8 mouse cellular contexts compared by ENCODE assay signal in the genomic region with DNA sequence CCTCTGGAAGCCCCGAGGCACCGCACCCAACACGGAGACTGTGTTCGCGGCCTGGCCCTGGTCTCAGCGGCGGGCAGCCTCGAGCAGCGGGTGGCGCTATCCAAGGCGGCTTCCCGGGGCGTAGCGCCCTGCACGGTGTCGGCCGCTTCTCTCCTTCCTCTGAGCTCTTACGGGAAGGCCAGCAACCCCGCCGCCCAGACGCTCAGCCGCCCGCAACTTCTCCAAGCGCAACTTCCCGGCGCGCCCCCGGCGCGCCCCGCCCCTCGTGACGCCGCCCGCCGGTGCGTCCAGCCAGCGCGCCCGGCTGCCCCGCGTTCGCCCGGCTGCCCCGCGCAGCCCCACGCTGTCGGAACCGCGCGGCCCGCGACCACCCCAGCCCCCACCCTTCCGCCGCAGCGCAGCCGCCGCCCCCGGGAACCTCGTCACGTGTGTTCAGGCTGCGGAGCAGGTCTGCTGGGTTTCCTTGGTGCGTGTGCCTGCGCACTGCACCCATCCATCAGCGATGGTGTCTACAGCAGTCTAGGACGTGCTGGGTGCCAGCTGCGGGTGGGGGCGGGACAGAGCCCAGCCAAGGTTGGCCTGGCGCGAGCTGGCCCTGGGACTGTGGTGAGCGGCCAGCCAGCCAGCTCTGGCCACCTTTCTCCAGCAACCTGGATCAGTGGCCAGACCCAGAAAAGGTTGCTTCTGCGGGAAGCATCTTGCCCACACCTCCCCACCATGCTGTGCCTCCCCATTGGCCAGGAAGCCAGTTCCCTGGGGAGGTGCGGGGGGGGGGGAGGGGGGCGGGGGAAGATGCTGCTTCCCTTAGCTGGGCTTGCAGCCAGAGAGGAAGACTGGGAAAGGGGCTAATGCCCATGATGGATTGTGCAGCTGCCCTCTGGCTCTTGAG. TPM values are rescaled to one million over a fixed set of nuclear protein-coding genes. Genes with fewer than 3 reads are reported as not detected.
DNase-seq lines count a peak whose midpoint lies in the region; ATAC-seq and TF ChIP-seq lines count a peak whose summit lies in the region.

A gene (minus strand): TSS at position 212 of the 889 bp plus-strand sequence.
A gene (plus strand): TSS at position 264 of the 889 bp plus-strand sequence.

- DNase-seq in adrenal gland, adult (ENCODE audit: inconsistent age in 2 of 2, low spot score in 1 of 2), result peak; percentile 51 to 81
- DNase-seq in cerebellum, adult 2 months, result peak; percentile 45 to 56
- peak; percentile 42 for DNase-seq in forelimb bud, embryonic 11.5 days (ENCODE audit: low read depth, low spot score)
- peak; percentile 66 for DNase-seq in heart, postnatal 4 days
- peak; percentile 61 for DNase-seq in layer of hippocampus, adult 9-11 months
- DNase-seq in lung, embryonic 14.5 days, result peak; percentile 87
- no peak for DNase-seq in thymus, postnatal 0 days (ENCODE audit: low spot score)

- peak; percentile 83 for ATAC-seq in lung, embryonic 14.5 days (ENCODE audit: insufficient read depth)
- ATAC-seq in neutrophil, adult 5-6 weeks (ENCODE audit: extremely low read depth, insufficient number of reproducible peaks, low FRiP score, poor library complexity, severe bottlenecking), result peak; percentile 64

- peak within 1 kb of the TSS; percentile 54 for H3K9ac ChIP-seq in lung, embryonic 14.5 days

- no peaks in the 10 kb centered on the region for H3K9me3 ChIP-seq in lung, embryonic 14.5 days (ENCODE audit: low read depth, low read length)

- peaks cover 6% of the 10 kb centered on the region for H3K4me1 ChIP-seq in cerebellum, adult 2 months (ENCODE audit: control insufficient read depth, insufficient read depth, low read length)
- H3K4me1 ChIP-seq in lung, embryonic 14.5 days (ENCODE audit: insufficient read depth), result peaks cover 16% of the 10 kb centered on the region

- no peak for TF ChIP-seq CTCF in cerebellum, adult 2 months (IDR thresholded peaks at IDR 0.05; ENCODE audit: borderline replicate concordance, insufficient read depth, low read depth, low read length)
- no peak for TF ChIP-seq CTCF in lung, embryonic 14.5 days (IDR thresholded peaks at IDR 0.05; ENCODE audit: low read depth)

- H3K4me2 ChIP-seq in lung, embryonic 14.5 days, result peak within 1 kb of the TSS; percentile 97

- peak within 1 kb of the TSS; percentile 87 for H3K4me3 ChIP-seq in cerebellum, adult 2 months (replicated peaks; ENCODE audit: insufficient read depth, low read depth, low read length)
- H3K4me3 ChIP-seq in lung, embryonic 14.5 days (ENCODE audit: low read depth, low read length), result peak within 1 kb of the TSS; percentile 62

- no peaks in the 10 kb centered on the region for H3K27me3 ChIP-seq in cerebellum, adult 2 months (ENCODE audit: control insufficient read depth, insufficient read depth, low read length)
- peaks cover 11% of the 10 kb centered on the region; the same call in 1 of the 2 replicates for H3K27me3 ChIP-seq in lung, embryonic 14.5 days (ENCODE audit: insufficient read depth, low read length)

- H3K27ac ChIP-seq in cerebellum, adult 2 months (ENCODE audit: insufficient read depth, low read length), result no peak within 1 kb of the TSS
- peak within 1 kb of the TSS; percentile 46; the same call in 1 of the 2 replicates for H3K27ac ChIP-seq in lung, embryonic 14.5 days (ENCODE audit: low read depth)

- WGBS in cerebellum, adult 2 months, result under 1% methylated on average over 73 of the region's 74 CpGs
- under 1% methylated on average over 38 of the region's 74 CpGs for WGBS in lung, embryonic 14.5 days

- no peak for TF ChIP-seq POLR2A in cerebellum, adult 2 months (IDR thresholded peaks at IDR 0.05; ENCODE audit: borderline replicate concordance, insufficient read depth, low read length)

- no peaks in the 10 kb centered on the region for H3K36me3 ChIP-seq in lung, embryonic 14.5 days (ENCODE audit: insufficient read depth)

RNA-seq across cellular contexts. Expression of the first gene that starts in this region (rescaled TPM):
- 4.1 TPM in 2 replicates for polyA plus RNA-seq in cerebellum, adult 2 months (2012; rRNA removed)
- 10 to 100 TPM; 25.1 to 25.9 TPM for total RNA-seq in heart, postnatal 4 days (2021)
- polyA plus RNA-seq in lung, embryonic 14.5 days (2014; fragmentation: Nextera tagmentation; extraction: Ambion mirVana), result 2.1 and 3.0 TPM in 2 replicates
- 50.3 and 56.3 TPM in 2 replicates for total RNA-seq in neutrophil, adult 5-6 weeks (2017)
- polyA plus RNA-seq in thymus, postnatal 0 days (2015; fragmentation: Nextera tagmentation; extraction: Ambion mirVana), result 1.0 and 1.3 TPM in 2 replicates

RNA-seq across cellular contexts. Expression of the second gene that starts in this region (rescaled TPM):
- 19.8 and 20.9 TPM in 2 replicates for polyA plus RNA-seq in cerebellum, adult 2 months (2012; rRNA removed)
- total RNA-seq in heart, postnatal 4 days (2021), result 10 to 100 TPM; 12.6 to 14.0 TPM
- polyA plus RNA-seq in lung, embryonic 14.5 days (2014; fragmentation: Nextera tagmentation; extraction: Ambion mirVana), result 3.2 and 3.4 TPM in 2 replicates
- total RNA-seq in neutrophil, adult 5-6 weeks (2017), result 19.8 and 20.1 TPM in 2 replicates
- 1.1 and 1.5 TPM in 2 replicates for polyA plus RNA-seq in thymus, postnatal 0 days (2015; fragmentation: Nextera tagmentation; extraction: Ambion mirVana)
